Mouse (Mus musculus) liver, embryonic 13.5 days (tissue): ENCODE measurements around the gene Pbx1. TPM values are rescaled to one million over a fixed set of nuclear protein-coding genes. Genes with fewer than 3 reads are reported as not detected.

Source experiments
- ATAC-seq: fragments of 200-750 bp; cut with Nextera tagmentation; 2 replicates; pipeline ENCODE4 v1.8.0; 2017; ENCODE audit warnings: low read depth, mild to moderate bottlenecking, moderate number of reproducible peaks, moderate library complexity
- DNase-seq: peaks from one replicate; pipeline ENCODE4 v3.0.0; 2022
- H3K27ac ChIP-seq: fragments of 300-500 bp; sonication (generic); 2 replicates; pipeline ENCODE4 v1.5.1; 2015; ENCODE audit warnings: moderate library complexity, mild to moderate bottlenecking, inconsistent platforms
- H3K27me3 ChIP-seq: fragments of 300-500 bp; sonication (generic); 2 replicates; pipeline ENCODE4 v1.6.1; 2015; ENCODE audit warnings: mild to moderate bottlenecking, inconsistent platforms
- H3K36me3 ChIP-seq: fragments of 300-500 bp; sonication (generic); 2 replicates; pipeline ENCODE4 v1.6.1; 2015; ENCODE audit warnings: mild to moderate bottlenecking, inconsistent platforms
- H3K4me1 ChIP-seq: fragments of 300-500 bp; sonication (generic); replicated peaks from 2 replicates; pipeline ENCODE4 v1.6.1; 2015; ENCODE audit warnings: inconsistent platforms
- H3K4me2 ChIP-seq: fragments of 300-500 bp; sonication (generic); 2 replicates; pipeline ENCODE4 v1.6.1; 2015; ENCODE audit warnings: inconsistent platforms, mild to moderate bottlenecking, moderate library complexity
- H3K4me3 ChIP-seq: fragments of 300-500 bp; sonication (generic); replicated peaks from 2 replicates; pipeline ENCODE4 v1.5.1; 2015; ENCODE audit warnings: mild to moderate bottlenecking, inconsistent platforms
- H3K9ac ChIP-seq: fragments of 300-500 bp; sonication (generic); 2 replicates; pipeline ENCODE4 v1.6.1; 2015; ENCODE audit warnings: mild to moderate bottlenecking, inconsistent platforms
- H3K9me3 ChIP-seq: fragments of 300-500 bp; sonication (generic); replicated peaks from 2 replicates; pipeline ENCODE4 v1.6.1; 2016; ENCODE audit warnings: inconsistent platforms
- WGBS: fragments of 180-500 bp; shearing (Covaris S2); methylation state at CpG from one replicate; pipeline ENCODE4 v1.1.7; 2015; ENCODE audit not compliant: insufficient replicate concordance; 5-methylcytosine and 5-hydroxymethylcytosine counted together
- polyA plus RNA-seq: library from polyadenylated mRNA; unstranded; fragments of >200 nt; fragmentation: Nextera tagmentation; extraction: Ambion mirVana; gene quantifications from 2 replicates; pipeline ENCODE4 v1.2.1, GENCODE M21; 2015

The Pbx1 gene
- polyA plus RNA-seq, 1 experiment from 2014 or later, result 3.2 TPM

DNA sequence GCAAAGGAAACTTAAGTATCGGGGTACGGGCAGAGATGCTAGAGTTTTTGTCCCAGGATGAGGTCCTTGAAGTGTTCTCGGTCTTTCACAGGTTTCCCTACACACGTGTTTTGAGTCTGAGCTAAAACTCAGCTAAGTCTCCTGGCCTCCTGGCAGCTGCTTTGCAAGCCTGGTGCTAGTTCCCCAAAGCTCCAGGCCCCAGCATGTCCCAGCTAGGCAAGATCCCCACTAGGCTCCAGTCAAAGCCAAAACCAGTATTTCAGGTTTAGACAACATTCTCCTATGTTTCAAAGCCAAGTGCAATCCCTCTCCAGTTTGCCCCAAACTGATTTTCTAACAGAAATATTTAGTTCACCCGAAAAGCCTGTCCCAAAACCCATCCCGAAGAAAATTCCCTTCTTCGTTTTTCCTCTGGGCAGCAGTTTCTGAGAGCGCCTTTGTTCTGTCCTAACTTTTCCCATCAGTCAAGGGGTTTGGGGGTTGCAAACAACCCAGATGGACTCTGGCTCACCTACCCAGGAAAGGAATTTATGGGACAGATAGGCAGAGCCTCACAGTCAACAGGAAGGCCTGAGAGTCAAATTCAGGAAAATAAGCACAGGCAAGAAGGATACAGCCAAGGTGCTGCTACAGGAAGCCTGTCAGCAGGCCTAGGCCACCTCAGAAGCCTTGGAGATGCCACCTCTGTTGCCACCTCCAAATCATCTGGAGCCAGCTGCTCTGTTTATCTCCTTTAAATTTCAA, 97.1 kb downstream of the Pbx1 start:
- no peaks in the 10 kb centered on the region for H3K9me3 ChIP-seq
- H3K9ac ChIP-seq, result no peak overlapping the region
- H3K4me2 ChIP-seq, result no peak overlapping the region
- no peak for ATAC-seq
- H3K27me3 ChIP-seq, result no peaks in the 10 kb centered on the region
- 71% methylated on average over 8 of the region's 8 CpGs for WGBS
- no peaks in the 10 kb centered on the region for H3K36me3 ChIP-seq
- no peaks in the 10 kb centered on the region for H3K4me1 ChIP-seq
- no peak for DNase-seq
- no peak overlapping the region for H3K4me3 ChIP-seq
- H3K27ac ChIP-seq, result no peak overlapping the region

DNA sequence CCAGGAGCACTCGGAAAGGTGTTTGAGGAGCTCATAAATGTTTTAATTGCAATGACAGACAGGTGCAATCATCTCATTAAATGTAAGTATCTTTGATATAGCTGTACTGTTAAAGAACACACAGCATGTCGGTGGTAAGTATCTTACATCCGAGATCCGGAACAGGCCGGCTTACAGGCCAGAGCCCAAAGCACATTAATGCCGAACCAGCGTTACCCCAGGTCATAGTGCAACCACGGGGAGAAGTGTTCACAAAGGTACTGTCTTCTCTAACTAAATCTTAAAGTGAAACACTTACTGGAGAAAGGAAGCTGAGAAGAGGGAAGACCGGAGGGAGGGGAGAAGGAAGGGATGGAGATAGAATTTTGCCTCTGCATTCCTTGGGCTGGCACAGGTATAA, 100.0 kb downstream of the Pbx1 start:
- ATAC-seq (no peak), DNase-seq (no peak)
- Histone ChIP-seq H3K4me2 (no peak overlapping the region), H3K4me3 (no peak overlapping the region), H3K9ac (no peak overlapping the region), H3K27me3 (no peaks in the 10 kb centered on the region), H3K4me1 (peaks cover 8% of the 10 kb centered on the region), H3K27ac (no peak overlapping the region), H3K9me3 (no peaks in the 10 kb centered on the region), H3K36me3 (no peaks in the 10 kb centered on the region)
- 83% methylated on average over 9 of the region's 9 CpGs for WGBS

DNA sequence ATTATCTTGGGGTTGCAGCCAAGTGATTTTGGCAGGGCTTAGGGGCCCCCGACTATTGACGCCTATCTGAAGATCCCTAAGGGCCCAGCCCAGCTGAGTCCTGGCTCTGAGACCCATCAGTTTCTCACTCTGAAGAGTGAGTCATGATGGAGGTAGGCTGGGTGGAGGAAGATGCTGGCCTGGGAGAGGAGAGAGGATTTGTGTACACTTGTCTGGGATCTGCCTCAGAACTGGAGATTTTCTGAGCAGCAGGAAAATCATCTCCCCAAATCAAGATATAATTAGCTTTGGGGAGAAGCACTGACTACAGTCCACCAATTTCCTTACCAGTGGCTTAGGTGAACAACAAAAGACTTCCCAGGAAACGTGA, 103.8 kb downstream of the Pbx1 start:
- no peak overlapping the region for H3K27ac ChIP-seq
- WGBS, result 34% methylated on average over 3 of the region's 3 CpGs
- H3K4me3 ChIP-seq, result no peak overlapping the region
- H3K4me2 ChIP-seq, result no peak overlapping the region
- H3K36me3 ChIP-seq, result no peaks in the 10 kb centered on the region
- H3K4me1 ChIP-seq, result peaks cover 25% of the 10 kb centered on the region
- no peaks in the 10 kb centered on the region for H3K9me3 ChIP-seq
- no peaks in the 10 kb centered on the region for H3K27me3 ChIP-seq
- no peak for ATAC-seq
- no peak overlapping the region for H3K9ac ChIP-seq
- DNase-seq, result no peak

- H3K9ac ChIP-seq, result no peak overlapping the region
- no peak overlapping the region for H3K4me3 ChIP-seq
- DNase-seq (no peak), ATAC-seq (no peak)
- H3K4me2 ChIP-seq, result no peak overlapping the region
- peaks cover 29% of the 10 kb centered on the region for H3K4me1 ChIP-seq
- no peaks in the 10 kb centered on the region for H3K9me3 ChIP-seq
- H3K27me3 ChIP-seq, result no peaks in the 10 kb centered on the region
- WGBS, result 71% methylated on average over 18 of the region's 18 CpGs
- no peak overlapping the region for H3K27ac ChIP-seq
- no peaks in the 10 kb centered on the region for H3K36me3 ChIP-seq
Measured at GRCm38 (mm10) chr1:168327405-168328235, 104.5 kb downstream of the Pbx1 start.

DNA sequence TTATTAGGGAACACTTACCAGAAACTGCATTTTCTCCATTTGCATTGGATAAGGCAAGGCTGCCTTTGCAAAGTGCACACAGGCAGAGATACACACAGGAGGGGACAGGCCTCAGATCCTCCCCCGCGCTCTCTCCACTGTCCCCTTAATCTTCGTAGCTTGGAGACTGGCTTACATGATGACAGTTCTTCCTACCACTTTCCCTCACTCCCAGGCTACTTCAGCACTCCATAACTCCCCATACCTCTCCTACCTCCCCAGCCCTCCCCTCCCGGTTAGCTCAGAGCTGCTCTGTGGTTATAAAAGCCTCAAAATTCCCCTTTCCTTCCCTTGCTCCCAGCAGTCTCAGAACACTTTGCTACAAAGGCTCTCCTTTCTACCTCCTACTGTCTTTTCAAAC, 106.3 kb downstream of the Pbx1 start:
- no peak overlapping the region for H3K4me3 ChIP-seq
- H3K4me2 ChIP-seq, result no peak overlapping the region
- no peaks in the 10 kb centered on the region for H3K36me3 ChIP-seq
- H3K9me3 ChIP-seq, result no peaks in the 10 kb centered on the region
- peaks cover 40% of the 10 kb centered on the region for H3K4me1 ChIP-seq
- H3K27me3 ChIP-seq, result 0 out of 2 replicates have a peak, but pooled peaks cover 2% of the 10 kb centered on the region
- ATAC-seq (no peak), DNase-seq (no peak)
- H3K27ac ChIP-seq, result no peak overlapping the region
- H3K9ac ChIP-seq, result no peak overlapping the region
- WGBS, result 69% methylated on average over 4 of the region's 4 CpGs

DNA sequence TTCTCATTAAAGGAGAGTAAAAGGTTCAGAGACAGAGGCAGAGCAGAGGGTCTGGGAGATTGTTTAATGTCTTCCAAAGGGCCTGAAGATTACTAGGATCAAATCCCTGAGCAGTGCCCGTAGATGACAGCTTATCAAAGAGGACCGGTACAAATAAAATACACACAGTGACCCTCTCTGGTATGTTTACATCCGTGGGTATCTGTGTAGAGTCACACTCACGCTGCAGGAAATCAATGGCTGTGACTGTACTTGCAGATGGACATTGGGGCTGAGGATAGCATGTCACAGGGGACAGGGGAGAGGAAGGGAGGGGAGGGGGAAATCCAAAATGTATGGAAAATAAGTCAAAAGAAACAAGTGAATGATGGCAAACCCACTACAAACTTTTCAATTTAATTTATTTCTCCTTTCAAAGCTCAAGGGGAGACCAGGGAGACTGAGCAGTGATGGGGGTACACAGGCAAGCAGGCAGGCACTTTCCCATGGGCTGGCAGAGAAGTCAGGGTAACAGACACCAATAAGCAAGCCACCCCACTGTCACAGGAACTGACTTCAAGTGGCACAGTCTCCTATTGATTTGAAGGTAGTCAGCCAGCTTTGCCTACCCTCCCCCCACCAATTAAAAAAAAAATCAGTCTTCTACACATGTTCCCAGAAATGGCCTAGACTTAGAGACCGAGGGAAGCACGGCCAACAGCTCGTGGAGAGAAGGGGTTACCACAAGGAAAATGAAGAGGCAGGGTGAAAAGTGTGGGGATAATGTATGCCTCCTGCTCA, 107.6 kb downstream of the Pbx1 start:
- peaks cover 52% of the 10 kb centered on the region for H3K4me1 ChIP-seq
- no peaks in the 10 kb centered on the region for H3K9me3 ChIP-seq
- H3K4me2 ChIP-seq, result no peak overlapping the region
- no peak overlapping the region for H3K4me3 ChIP-seq
- no peak overlapping the region for H3K9ac ChIP-seq
- ATAC-seq (no peak), DNase-seq (no peak)
- 0 out of 2 replicates have a peak, but pooled peaks cover 7% of the 10 kb centered on the region for H3K27me3 ChIP-seq
- H3K27ac ChIP-seq, result peak overlapping the region; percentile 27; the same call in 1 of the 2 replicates
- no peaks in the 10 kb centered on the region for H3K36me3 ChIP-seq
- WGBS, result 57% methylated on average over 7 of the region's 7 CpGs

DNA sequence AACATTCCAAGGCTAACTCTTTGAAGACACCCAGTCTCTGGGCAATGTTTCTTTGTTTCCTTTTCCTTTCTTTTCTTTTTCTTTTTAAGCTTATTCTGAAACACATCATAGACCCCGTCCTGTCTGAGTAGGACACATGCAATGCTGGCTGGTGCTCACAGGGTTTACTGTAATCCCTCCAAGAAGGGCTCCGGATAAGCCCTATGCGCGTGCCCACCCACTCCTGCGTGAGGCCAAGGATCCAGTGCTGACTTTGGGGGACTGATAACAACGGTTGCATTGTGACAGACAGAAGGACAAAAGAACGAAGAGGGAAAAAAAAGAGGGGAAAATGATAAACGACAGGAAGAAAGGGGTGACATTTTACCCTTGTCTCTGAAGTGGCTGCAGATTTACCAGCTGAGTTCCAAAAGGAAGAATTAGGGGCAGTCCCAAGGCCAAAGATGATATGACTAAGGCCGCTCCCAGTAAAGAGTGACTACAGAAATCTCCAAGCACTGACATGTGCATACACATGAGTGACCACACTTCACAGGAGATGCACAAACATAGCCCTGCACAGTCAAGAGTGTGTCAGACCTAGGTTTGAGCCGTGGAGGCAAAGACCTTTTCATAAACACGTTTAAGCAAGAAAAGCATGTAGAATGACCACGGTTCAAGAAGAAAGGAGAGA, 108.5 kb downstream of the Pbx1 start:
- peak overlapping the region; percentile 6; the same call in 1 of the 2 replicates for H3K4me2 ChIP-seq
- peak overlapping the region; percentile 26; the same call in 1 of the 2 replicates for H3K27ac ChIP-seq
- ATAC-seq, result peak; percentile 58
- 0 out of 2 replicates have a peak, but pooled peaks cover 7% of the 10 kb centered on the region for H3K27me3 ChIP-seq
- H3K4me1 ChIP-seq, result peaks cover 61% of the 10 kb centered on the region
- H3K9ac ChIP-seq, result 0 out of 2 replicates have a peak overlapping the region, but pooled peaks have one; percentile 18
- DNase-seq, result no peak
- no peaks in the 10 kb centered on the region for H3K9me3 ChIP-seq
- no peak overlapping the region for H3K4me3 ChIP-seq
- H3K36me3 ChIP-seq, result no peaks in the 10 kb centered on the region
- WGBS, result 38% methylated on average over 12 of the region's 12 CpGs

DNA sequence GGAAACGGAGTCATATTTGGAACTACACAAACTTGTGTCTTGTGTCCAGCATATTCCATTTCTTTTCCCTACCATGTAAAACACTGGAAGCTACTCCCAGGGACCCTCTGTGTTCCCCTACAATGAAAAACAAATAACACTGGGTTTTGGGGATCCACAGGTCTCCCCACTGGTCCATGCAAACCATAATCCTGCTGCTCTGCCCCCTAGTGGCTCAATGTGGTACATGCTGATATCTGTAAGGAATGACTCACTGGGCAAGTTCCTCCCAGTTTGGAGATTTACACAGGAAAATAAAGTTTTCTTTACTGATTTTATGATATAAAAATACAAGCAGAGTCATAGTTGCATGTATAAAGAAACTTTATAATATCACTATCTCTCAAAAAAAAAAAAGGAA, 109.2 kb downstream of the Pbx1 start:
- Histone ChIP-seq H3K36me3 (no peaks in the 10 kb centered on the region), H3K4me3 (no peak overlapping the region), H3K9me3 (no peaks in the 10 kb centered on the region), H3K9ac (no peak overlapping the region), H3K4me2 (no peak overlapping the region), H3K27me3 (0 out of 2 replicates have a peak, but pooled peaks cover 7% of the 10 kb centered on the region), H3K27ac (no peak overlapping the region), H3K4me1 (peaks cover 57% of the 10 kb centered on the region)
- 94% methylated on average over 1 of the region's 1 CpGs for WGBS
- DNase-seq (peak; percentile 38), ATAC-seq (peak; percentile 72)

DNA sequence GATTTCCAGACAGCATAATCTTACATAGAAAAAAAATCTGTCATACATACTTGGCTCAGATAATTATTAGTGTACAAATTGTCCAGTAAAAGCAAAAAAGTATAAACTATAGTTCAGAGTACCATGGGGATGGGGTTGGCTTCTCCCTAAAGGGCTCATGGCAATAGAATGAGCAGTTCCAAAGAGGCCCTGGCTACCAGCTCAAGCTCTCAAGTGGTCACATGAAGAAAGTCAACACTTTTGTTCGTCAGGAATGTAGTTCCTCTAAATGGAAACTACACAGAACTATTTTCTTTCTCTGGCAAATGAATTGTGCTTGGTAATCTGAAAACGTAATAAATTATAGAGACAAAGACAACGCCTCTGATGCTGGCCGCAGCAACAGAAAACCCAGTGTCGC, 112.4 kb downstream of the Pbx1 start:
- no peak overlapping the region for H3K4me2 ChIP-seq
- H3K27me3 ChIP-seq, result 0 out of 2 replicates have a peak, but pooled peaks cover 7% of the 10 kb centered on the region
- no peak overlapping the region for H3K27ac ChIP-seq
- DNase-seq (no peak), ATAC-seq (no peak)
- no peak overlapping the region for H3K4me3 ChIP-seq
- no peaks in the 10 kb centered on the region for H3K36me3 ChIP-seq
- no peaks in the 10 kb centered on the region for H3K9me3 ChIP-seq
- no peak overlapping the region for H3K9ac ChIP-seq
- peaks cover 73% of the 10 kb centered on the region for H3K4me1 ChIP-seq
- WGBS, result 81% methylated on average over 5 of the region's 5 CpGs

DNA sequence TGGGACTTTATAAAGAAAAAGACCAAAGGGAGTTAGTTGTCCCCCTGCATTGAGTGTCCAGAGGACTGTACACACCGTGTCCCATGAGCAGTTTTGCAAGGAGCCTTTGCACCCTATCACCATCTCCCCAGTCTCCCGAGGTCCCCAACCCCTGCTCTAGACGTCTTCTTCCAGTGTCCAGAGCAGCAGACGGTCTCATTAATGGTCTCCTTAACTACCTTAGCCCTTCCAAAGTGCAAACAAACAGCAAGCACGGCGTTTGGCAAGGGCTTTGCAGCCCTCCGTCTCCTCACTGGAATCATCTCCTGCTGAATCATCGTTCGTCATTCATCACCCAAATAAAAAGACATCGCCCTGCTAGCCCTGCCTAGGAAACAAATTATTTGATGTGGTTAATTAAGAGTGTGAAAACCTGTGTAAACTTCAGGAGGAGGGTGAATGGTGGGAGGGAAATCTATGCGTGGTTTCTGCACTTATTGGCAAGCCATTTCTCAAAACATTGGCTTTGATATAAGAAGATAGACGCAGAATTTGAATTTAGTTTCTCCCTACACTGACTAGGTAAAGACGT, 113.1 kb downstream of the Pbx1 start:
- ATAC-seq, result no peak

More for the DNA sequence above, 113.1 kb downstream of the Pbx1 start:
- Histone ChIP-seq H3K4me2 (no peak overlapping the region), H3K27me3 (0 out of 2 replicates have a peak, but pooled peaks cover 7% of the 10 kb centered on the region), H3K4me3 (no peak overlapping the region), H3K36me3 (no peaks in the 10 kb centered on the region), H3K9ac (no peak overlapping the region), H3K9me3 (no peaks in the 10 kb centered on the region), H3K27ac (no peak overlapping the region), H3K4me1 (peaks cover 73% of the 10 kb centered on the region)
- no peak for DNase-seq
- 66% methylated on average over 13 of the region's 13 CpGs for whole genome bisulfite sequencing
